Mouse (Mus musculus): ENCODE measurements around the gene Fev.

Fev gene

DNA sequence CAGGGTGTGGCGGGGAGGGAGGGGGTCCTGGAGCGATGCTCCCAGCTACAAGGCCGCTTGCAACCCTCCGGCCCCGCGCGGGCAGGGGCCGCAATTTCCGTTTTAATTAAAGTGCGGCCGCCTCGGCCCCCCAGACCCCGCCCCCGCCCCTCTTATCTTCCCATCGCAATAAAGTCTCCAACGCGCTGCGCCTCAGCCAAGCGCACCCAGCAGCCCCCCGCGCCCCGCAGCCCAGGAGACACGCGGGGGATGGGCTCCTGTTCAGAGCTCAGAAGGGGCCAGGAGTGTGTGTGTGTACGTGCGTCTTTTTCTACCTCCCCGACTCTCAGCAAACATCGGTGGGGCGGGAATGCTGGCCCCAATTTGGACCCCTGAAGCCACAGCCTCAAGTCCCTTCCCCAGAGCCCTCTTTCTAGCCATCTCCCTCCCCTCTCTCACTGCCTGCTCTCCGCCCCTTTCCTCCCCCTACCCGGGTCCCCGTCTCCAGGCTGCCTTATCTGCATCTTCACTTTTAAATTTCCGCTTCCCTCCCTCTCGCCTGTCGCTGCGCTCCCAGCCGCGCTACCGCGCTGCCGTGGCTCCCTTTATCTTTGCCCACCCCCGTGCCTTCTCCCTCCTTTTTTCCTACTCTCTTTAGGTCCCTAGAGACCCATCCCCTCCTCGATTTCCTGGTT lies at the start of gene Fev:
TSS of gene Fev (minus strand) at position 51 of the 674 bp plus-strand sequence.
- 3% methylated on average over 43 of the region's 43 CpGs for WGBS

DNA sequence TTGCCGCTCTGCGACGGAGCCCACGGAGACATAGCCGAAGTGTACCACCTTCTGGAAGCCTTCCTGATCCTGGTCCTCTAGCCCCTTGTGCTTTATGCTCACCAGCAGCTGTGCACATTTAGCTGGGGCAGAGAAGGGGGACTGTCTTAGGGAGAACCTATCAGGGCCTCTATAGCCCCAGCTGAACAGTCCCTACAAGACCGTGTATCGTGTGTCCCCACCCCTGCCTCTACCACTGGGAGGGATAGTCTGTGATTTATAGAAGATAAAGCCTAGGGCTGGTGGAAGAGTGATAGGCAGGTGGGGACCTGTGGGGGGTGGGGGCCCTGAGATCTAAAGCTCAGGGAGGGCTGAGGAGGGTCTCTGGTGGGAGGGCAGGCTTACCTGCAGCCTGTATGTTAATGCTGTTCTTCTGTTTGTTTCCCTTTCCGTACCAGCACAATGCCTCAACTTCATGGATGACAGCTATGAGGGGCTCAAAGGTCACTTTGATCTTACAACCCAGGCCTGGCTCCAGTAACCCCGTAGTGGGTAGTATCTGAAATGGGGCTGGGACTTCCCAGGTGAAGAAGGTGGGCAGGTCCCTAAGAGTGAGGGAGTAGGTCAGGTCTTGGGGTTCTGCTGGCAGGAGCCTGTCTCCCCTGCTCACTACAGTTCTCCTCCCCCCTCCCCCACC lies 42.5 kb upstream of the Fev start:
- 92% methylated on average over 9 of the region's 9 CpGs for WGBS

DNA sequence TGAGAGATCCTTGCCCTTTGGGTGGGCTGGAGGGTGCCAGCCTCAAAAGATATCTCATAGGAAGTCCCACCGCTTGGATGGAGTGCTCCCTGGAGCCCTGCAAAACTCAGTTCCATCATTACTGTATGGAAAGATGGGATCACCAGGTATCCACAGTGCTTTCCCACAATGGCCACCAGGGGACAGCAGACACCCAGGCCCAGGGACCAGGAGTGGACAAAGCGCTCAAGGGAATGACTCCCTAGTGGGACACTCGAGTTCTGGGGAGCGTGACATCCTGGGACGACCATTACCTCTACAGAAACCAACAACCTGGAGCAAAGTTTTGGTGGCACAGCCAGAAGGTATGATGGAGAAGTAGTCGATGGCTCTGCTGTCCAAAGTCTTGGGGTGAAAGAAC lies 41.5 kb upstream of the Fev start:
- WGBS = 41% methylated on average over 6 of the region's 6 CpGs

DNA sequence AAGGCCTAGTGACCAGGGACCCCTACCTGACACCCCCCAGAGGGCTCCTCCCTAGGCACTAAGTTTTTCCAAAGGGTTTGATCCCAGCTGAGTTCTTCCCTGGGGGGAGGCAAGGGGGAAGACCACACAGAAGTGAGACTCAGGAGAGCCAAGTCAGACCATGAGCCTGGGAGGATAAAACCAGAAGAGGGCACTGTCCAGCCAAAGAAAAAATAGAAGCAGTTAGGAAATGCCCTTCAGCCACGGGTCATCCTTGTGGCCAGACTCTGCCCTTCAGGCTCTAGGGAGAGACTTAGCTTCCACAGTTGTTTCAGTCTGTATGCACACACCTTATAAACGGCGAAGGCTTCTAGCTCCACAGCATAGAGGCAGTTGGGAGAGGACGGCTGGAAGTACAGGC lies 39.2 kb upstream of the Fev start:
- 69% methylated on average over 4 of the region's 4 CpGs for WGBS

DNA sequence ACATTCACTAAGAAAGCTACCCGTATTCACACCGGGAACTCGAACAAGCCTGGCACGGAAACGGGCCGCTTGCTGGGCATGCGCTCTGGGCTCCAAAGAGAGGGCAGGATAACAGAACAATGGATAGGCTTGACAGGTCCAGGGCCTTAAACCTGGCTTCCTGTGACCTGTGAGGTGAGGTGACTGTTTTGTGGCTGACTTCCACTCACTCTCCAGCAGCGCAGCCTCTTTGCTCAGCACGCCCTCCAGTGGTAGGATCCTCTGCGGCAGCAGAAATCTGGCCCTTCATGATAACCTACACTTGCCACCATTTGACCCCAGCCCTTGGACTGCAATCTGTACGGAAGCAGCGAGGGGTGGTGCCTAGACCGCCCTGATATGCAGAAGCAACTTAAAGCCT lies 30.5 kb upstream of the Fev start:
- WGBS = 27% methylated on average over 13 of the region's 13 CpGs

DNA sequence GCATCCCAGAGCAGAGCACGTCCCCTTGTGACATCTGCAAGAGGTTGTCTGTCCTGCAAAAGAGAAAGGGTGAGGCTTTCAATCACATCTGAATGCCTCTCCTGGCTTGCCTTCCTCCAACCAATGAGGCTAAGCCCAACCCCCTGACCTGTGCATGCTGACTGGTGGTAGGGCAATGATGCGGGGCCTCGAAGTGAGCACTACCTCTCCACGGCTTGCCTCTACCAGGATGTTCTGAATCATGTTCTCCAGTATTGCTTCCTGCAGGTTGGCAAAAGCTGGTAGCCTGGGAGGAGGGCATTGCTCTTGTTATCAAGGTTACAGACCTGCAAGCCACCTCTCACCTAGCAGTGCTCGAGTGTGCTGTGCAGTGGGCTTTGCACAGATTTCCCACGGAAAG lies 17.0 kb upstream of the Fev start:
- WGBS = 34% methylated on average over 6 of the region's 6 CpGs

DNA sequence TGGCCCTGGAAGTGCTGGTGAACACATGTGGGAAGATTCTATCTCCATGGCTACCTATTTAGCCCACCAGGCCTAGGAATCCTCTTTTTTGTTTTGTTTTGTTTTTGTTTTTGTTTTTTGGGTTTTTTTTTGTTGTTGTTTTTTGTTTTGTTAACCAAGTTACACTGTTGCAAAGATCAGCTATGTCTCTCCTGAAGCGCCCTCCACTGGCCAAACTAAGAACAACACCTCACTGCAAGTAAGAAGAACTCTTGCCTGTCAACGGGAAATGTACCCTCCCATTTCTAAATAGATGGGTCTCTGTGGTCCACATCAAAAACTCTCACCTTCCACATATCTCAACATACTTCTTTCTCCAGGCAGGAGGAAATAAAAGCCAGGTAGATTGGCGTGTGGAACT lies 16.5 kb upstream of the Fev start:
- WGBS = 13% methylated on average over 3 of the region's 3 CpGs

DNA sequence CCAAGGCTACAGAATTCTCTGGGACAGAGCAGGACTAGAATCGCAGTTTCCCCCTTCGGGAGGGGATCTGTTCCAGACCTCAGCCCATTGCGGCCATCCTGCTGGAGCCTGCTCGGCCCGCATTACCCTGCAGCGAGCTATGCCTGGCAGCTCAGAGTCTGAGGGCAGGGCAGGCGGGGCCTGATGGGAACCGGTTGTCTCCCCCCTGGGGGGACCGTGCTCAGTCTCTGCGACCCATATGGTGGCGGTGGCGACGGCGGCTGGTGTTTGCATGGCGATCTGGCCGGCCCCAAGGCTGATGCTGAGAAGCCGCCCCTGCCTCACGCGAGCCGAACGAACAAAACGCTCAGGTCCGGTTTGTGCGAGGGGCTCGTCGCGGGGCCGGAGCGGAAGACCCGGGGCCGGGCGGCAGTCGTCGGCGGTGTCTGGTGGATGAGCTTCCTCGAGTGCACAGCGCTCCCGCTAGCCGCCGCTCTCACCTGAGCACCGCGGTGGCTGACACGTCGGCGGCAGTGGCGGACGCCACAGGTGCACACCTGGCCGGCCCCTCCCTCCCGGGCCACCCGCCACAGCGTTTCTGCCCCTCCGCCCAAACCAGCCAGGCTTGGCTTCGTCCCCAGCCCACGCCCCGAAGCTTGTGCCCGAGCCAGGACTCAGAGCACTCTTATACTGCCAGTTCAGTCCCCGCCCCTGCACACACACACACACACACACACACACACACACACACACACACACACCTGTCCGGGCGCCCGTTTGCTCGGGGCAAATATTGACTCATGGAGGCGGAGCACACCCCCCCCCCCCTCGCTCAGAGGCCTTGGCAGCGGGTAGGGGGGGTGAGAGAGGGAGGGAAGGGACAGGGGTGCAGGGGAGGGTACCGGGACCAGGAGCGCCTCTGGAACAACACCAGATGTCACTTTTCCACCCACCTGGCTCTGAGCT lies 15.4 kb upstream of the Fev start:
- 4% methylated on average over 65 of the region's 66 CpGs for WGBS

DNA sequence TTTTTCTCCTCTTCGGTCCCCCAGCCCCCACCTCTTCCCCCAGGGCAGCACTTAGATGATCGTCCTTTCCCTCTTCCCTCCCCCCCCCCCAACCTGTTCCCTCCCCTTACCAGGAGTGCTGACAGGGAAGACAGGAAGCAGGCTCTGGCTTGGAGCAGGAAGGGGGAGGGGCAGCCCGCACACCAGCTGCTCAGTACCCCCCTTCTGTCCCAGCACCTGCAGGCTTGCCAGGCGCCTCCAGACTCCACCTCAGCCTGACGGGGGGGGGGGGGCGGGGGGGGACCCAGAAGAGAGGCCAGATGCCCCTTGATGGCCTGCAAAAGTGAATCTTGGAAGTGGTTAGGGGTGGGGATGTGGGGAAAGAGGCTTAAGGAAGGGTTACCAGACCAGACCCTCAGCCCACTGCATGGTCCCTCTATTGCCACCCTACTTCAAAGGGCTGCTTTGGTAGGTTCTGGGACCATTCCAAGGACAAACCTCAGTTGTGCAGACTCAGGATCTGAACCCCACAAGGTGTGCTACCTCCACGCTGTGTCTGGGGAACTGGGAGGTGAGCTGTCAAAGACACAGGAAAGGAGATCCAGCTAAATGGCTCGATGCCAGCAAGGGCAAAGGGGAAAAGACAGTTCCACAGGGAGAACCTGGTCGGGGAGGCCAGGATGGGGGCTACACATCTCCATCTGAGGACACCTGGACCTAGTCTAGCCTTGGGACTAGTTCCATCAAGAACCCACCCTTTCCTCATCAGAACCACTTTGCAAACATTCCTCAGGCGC lies 13.6 kb upstream of the Fev start:
- WGBS = 19% methylated on average over 10 of the region's 10 CpGs

DNA sequence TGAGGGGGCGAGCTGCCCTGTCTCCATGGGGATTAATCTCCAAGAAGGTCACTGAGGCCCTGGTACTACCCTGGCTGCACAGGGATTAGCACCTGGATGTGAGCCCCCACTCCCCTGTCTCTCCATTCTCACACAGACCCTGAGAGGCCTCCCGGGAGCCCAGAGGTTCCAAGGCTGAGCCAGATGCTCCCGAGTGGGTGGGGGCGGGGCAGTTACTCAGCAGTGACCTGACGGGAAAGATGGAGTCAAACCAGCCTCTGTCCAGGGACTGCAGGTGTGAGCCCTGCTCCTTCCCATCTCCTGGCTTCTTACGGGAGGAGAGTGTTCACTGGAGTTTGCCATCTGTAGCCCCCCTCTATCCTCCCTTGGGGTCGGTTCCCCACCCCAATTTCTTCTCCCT lies 12.8 kb upstream of the Fev start:
- 26% methylated on average over 7 of the region's 7 CpGs for WGBS

DNA sequence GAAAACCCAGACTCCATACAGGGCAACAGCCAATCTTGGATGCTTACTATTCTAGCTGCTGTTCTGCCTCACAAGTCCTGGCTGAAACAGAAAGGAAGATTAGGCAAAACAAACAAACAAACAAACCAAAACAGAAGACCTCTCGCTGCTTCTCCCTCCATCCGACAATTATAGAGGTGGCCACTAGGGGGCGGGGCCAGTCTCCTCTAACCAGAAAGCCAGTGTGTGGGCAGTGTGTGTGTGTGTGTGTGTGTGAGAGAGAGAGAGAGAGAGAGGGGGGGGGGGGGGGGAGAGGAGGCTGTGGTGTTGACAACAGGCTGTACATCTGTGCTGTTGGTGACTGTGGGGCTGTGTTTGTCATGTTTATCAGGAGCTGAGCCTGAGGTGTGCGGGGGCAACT lies 9.7 kb upstream of the Fev start:
- WGBS = 26% methylated on average over 3 of the region's 4 CpGs

DNA sequence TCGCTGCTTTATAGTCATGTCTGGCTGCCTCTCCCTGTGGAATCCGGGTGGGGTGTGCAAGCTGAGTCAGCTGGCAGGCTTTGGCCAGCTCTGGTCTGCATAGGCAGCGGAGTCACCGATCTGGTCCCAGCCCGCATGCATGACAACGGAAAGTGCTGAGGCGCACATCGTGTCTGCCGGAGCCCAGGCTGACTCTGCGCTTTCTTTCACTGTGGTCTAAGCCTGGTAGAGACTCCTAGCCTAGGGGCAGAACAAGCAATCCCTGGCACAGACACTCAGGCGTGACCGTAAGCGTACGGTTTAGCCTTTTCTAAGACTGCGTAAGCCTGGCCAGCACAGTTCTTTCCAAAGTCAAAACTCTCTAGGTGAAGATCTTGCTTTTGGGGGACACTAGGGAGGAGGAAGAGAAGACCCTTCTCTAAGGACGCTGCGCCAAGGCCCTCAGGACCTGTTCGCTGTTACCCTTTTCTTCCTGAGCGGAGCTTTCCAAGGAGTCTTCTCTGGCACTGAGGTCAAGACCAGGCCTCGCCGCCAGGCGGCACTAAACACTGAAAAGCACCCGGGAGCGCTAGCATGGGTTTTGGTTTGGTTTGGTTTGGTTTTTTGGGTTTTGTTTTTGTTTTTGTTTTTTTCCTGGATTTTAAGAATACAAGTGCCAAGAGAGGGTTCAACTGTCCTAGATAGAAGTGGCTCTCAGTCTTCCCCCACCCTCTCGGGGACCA lies 8.1 kb upstream of the Fev start, which contains the start of gene Cryba2:
TSS of gene Cryba2 (minus strand) at position 10 of the 722 bp plus-strand sequence.
- WGBS = 6% methylated on average over 25 of the region's 25 CpGs

DNA sequence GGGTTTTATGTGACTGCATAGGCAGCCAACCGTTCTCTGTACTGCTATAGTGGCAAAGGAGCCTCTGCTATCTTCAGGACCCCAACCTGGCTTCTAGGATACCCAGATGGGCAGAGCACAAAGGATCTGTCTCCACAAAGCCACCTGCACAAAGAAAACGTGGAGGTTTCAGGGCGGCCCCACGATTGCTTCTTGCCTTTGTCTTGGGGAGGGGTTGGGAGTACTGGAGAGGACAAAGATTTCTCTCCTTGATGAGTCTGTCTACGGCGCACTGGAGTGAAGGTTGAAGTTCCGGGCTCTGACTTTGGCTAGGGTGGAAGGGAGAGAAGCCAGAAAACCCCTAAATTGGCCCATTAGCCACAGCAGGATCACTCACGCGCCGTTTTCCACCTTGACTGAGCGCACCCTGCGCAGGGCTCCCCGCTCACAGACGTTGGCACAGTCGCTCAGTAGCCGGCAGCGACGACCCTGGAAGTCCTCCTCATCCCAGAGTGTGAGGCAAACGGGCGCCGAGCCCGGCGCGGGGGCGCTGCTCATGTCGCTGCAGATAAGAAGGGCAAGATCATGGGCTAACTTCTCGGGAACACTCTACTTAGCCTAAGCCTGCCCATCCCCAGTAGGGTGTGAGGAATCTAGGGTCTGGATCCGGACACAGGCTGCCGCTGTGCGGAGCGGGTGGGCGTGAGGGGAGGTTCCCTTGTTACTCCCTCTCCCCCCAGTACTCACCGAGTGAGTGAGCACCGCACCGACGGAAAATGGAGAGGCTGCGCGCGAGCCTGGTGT lies 7.3 kb upstream of the Fev start:
- WGBS = 2% methylated on average over 39 of the region's 39 CpGs

DNA sequence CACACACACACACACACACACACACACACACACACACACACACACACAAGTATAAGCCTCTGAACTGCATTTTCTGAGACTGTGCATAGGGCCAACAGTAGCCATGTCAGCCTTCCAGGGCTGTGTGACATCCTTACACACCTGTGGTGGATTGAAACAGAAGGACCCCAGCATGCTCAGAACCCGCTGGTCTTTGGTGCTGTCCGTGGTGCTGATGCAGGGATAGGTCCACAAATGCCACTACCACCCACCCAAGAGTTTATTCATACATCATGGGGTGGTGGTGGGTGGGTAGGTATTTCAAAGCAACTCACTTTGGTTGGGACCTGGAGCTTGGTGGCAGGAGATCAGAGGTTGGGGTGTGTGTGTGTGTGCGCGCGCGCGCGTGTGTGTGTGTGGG lies 6.3 kb upstream of the Fev start:
- 8% methylated on average over 8 of the region's 8 CpGs for WGBS

DNA sequence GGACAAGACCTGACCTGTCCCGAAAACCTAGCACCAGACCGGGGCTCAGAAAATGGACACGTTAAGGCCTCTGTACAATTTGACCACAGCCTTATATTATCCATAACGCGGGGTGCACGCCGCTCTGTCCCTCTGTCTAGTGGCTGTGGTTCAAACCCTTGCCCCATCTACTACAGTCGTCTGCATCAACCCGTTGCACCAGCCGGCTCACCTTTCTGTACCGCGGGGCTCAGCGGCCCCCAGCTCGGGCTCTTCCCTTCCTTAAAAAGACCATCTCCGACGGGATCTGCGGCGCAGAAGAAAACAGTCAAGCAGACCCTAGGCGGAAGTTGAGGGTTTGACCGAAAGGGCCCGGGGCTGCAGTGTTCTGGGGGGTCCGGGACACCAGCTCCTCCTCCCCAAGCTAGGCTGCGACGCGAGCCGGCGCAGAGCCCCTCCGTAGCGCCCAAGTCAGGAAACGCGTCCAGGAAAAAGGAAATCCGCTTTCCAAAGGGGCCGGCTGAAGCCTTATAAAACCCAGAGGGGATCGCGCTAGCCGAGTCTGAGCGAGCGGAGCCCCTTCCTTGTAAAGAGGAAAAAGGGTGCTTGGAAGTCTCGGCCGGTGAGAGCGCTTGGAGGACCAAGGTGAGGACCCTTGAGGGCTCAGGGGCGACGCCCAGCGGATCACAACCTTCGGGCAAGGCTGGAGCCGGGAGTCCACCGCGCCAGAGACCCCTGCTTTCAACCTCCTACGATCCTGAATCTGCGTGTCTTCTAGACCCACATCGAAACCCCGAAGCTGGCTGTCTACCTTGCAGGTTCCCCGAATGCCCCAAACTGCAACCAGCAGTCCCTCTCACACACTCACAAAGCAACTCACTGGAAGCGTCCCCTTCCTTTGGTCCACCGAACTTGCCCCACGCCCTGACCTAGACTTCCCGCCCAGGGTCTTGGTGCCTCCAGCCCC lies 750 bp downstream of the Fev start:
- WGBS = 3% methylated on average over 57 of the region's 57 CpGs

DNA sequence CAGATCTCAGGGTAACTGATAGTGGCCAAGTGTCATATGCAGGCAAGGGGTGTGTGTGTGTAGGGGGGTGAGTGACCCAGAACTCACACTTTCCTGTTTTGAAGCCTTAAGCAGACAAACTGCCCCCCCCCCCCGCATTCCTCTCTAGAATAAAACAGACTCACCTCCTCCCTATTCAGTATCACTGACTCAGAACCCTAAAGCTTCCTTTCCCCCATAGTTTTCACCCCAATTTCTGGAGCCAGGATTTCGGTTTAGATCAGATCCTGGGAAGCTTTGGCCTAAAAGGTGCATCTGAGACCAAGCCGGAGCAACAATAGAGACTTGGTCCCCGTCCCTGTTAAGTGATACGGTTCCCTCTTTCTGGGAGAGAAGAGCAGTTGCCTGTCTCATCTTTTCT lies 1.8 kb downstream of the Fev start:
- 53% methylated on average over 5 of the region's 5 CpGs for WGBS

DNA sequence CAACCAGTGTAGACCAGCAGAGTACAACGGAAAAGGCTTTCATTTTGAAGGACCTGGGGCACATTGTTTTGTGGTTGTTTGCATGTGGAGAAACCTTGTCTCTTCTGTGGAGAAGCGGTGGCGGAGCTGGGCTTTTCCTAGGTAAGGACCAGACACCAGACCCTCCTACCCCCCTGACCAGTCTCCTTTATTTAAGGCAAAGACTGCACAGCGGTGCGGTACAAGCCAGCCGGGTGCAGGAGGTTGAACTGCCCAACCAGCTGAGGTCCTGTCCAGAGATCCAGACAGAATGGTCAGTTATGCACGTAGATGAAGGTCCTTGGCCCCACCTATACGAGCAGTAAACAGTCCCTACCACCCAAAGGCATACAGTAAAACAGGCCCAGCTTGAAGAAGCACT lies 2.4 kb downstream of the Fev start:
- 40% methylated on average over 8 of the region's 8 CpGs for WGBS

DNA sequence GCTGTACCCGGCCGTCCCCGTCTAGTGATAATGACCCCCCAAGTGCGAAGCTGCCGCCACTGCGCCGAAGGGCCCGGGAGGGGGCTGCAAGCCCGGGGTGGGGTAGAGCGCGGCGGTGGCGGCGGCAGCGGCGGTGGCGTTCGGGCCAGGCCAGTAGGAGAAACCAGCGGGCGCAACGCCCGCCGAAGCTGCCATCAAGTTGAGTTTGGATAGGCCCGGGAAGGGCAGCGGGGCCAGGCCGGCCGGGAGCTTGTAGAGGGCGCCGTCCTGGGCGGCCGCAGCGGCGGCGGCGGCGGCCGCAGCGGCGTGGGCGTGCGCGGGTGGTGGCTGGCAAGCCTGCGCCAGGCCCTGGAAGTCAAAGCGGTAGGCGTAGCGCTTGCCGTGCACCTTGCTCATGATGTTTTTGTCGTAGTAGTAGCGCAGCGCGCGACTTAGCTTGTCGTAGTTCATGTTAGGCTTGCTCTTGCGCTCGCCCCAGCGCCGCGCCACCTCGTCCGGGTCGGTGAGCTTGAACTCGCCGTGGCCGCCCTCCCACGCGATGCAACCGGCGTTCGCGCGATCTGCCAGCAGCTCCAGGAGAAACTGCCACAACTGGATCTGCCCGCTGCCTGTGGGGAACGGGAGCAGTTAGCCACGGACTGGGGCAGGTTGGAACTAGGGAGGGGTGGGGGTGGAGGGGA lies 3.0 kb downstream of the Fev start:
- 1% methylated on average over 73 of the region's 74 CpGs for WGBS
